Mouse (Mus musculus) heart, embryonic 10.5 days (tissue): Measurements from ENCODE around the gene Prcd. TPM values are rescaled to one million over a fixed set of nuclear protein-coding genes. Genes with fewer than 3 reads are reported as not detected.
"Not testable (repeated sequence)": the region's sequence is repeated elsewhere in the genome, so short reads cannot be mapped to it uniquely, and the experiment has no call there.

ENCODE experiments used
- DNase-seq: peaks from one replicate; pipeline ENCODE4 v3.0.0-alpha.2; 2017; ENCODE audit warnings: low spot score
- H3K27ac ChIP-seq: fragments of 300-500 bp; sonication (generic); 2 replicates; pipeline ENCODE4 v1.5.1; 2016; ENCODE audit warnings: mild to moderate bottlenecking
- H3K27me3 ChIP-seq: fragments of 300-500 bp; sonication (generic); 2 replicates; pipeline ENCODE4 v1.6.1; 2016; ENCODE audit warnings: mild to moderate bottlenecking; ENCODE audit not compliant: poor library complexity, insufficient read depth, severe bottlenecking
- H3K36me3 ChIP-seq: fragments of 300-500 bp; sonication (generic); 2 replicates; pipeline ENCODE4 v1.6.1; 2016; ENCODE audit warnings: mild to moderate bottlenecking, moderate library complexity
- H3K4me1 ChIP-seq: fragments of 300-500 bp; sonication (generic); 2 replicates; pipeline ENCODE4 v1.6.1; 2016; ENCODE audit warnings: mild to moderate bottlenecking
- H3K4me3 ChIP-seq: fragments of 300-500 bp; sonication (generic); 2 replicates; pipeline ENCODE4 v1.5.1; 2016; ENCODE audit warnings: mild to moderate bottlenecking, moderate library complexity
- H3K9me3 ChIP-seq: fragments of 300-500 bp; sonication (generic); 2 replicates; pipeline ENCODE4 v1.6.1; 2016; ENCODE audit warnings: mild to moderate bottlenecking, moderate library complexity
- WGBS: fragments of 180-500 bp; shearing (Covaris S2); methylation state at CpG from one replicate; pipeline ENCODE4 v1.1.7; 2016; 5-methylcytosine and 5-hydroxymethylcytosine counted together
- polyA plus RNA-seq: library from polyadenylated mRNA; unstranded; fragments of >200 nt; fragmentation: Nextera tagmentation; extraction: Ambion mirVana; gene quantifications from 2 replicates; pipeline ENCODE4 v1.2.1, GENCODE M21; 2016

Prcd gene
- polyA plus RNA-seq, result 0.60 and 0.78 TPM in 2 replicates

DNA sequence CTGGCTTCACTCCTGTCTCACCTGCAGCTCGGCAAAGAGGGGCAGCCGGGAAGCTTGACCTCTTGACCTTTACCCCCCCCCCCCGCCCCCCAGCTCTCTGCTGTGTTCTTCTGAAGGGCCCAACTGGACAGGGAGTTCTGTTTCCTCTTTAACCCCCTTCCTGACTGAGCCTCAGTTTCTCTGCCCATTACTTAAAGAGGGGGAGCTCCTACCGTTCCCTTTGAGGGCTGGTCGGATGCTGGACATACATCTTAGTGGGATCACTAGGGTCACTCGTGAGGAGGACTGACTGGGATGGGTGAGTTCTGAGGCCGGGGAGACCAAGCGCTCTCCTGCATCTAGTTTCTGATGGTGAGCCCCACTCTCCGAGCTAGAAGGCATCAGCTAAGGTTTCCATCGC, at the start of gene Prcd:
Gene Prcd, plus strand, starts transcription at position 301 of the 400 bp plus-strand sequence.
- H3K36me3 ChIP-seq, result no peaks in the 10 kb centered on the region
- WGBS, result 4% methylated on average over 10 of the region's 10 CpGs
- H3K4me3 ChIP-seq, result peak within 1 kb of the TSS; percentile 66
- H3K4me1 ChIP-seq, result peaks cover 66% of the 10 kb centered on the region
- H3K9me3 ChIP-seq, result no peaks in the 10 kb centered on the region
- peak within 1 kb of the TSS; percentile 10 for H3K27ac ChIP-seq
- no peak for DNase-seq
- peaks cover 68% of the 10 kb centered on the region for H3K27me3 ChIP-seq

DNA sequence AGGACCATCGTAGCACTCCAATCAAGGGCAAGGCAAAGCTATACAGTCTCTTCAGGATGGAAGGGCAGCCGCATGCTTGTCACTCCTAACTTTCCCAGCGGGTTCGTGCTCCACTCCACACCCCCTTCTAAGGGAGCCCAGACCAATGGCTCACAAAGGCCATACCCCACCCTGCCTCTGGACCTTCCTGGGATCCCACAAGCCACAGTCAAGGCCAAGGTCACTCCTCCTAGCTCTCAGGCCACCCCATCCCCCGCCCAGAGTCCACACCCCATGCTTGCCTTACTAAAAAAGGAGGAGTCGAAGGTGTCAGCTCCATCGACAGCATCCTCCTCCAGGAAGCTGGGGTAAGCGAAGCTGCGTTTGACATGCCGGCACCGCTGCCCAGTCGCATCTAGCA, 49.2 kb upstream of the Prcd start:
- WGBS, result 82% methylated on average over 12 of the region's 12 CpGs
- H3K36me3 ChIP-seq, result peaks cover 89% of the 10 kb centered on the region
- H3K27me3 ChIP-seq, result peaks cover 17% of the 10 kb centered on the region
- no peaks in the 10 kb centered on the region for H3K9me3 ChIP-seq
- peak overlapping the region; percentile 48; the same call in 1 of the 2 replicates for H3K27ac ChIP-seq
- DNase-seq, result no peak
- no peak overlapping the region for H3K4me3 ChIP-seq
- H3K4me1 ChIP-seq, result peaks cover 25% of the 10 kb centered on the region

DNA sequence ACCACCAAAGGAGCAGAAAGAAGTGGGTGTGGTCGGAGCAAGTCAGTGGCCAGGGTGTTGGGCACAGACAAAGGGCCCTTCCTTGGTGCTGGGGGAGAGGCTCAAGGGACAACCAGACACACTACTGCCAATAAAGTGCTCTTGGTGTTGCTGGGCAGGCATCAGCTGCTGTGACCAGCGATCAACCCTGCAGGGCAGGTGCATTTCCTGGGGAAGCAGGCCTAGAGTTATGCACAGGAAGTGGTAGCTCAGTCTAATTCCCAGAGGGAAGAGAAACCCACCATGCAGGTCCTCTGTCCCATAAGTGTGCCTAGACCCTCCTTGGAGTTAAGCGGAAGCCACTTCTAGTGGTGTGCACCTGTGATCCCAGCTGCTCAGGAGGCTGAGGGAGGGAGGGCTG, 45.6 kb upstream of the Prcd start:
- Histone ChIP-seq H3K4me3 (no peak overlapping the region), H3K9me3 (no peaks in the 10 kb centered on the region), H3K27me3 (peaks cover 6% of the 10 kb centered on the region; the same call in 1 of the 2 replicates), H3K36me3 (peaks cover 57% of the 10 kb centered on the region), H3K4me1 (peaks cover 36% of the 10 kb centered on the region), H3K27ac (no peak overlapping the region)
- DNase-seq, result no peak
- WGBS, result 93% methylated on average over 3 of the region's 3 CpGs

- peaks cover 34% of the 10 kb centered on the region for H3K36me3 ChIP-seq
- DNase-seq, result no peak
Measured at GRCm38 (mm10) chr11:116609965-116610630, 43.2 kb upstream of the Prcd start.

GRCm38 (mm10) chr11:116611168-116611567, 42.2 kb upstream of the Prcd start:
- WGBS, result 86% methylated on average over 8 of the region's 9 CpGs
- not testable (repeated sequence) for H3K9me3 ChIP-seq, H3K27me3 ChIP-seq, DNase-seq, H3K27ac ChIP-seq, H3K4me3 ChIP-seq
- H3K36me3 ChIP-seq, result peaks cover 24% of the 10 kb centered on the region
- peaks cover 49% of the 10 kb centered on the region for H3K4me1 ChIP-seq

More at GRCm38 (mm10) chr11:116609965-116610630, 43.2 kb upstream of the Prcd start:
- no peaks in the 10 kb centered on the region for H3K9me3 ChIP-seq
- H3K27me3 ChIP-seq, result 0 out of 2 replicates have a peak, but pooled peaks cover 3% of the 10 kb centered on the region
- no peak overlapping the region for H3K4me3 ChIP-seq
- H3K4me1 ChIP-seq, result peaks cover 38% of the 10 kb centered on the region
- H3K27ac ChIP-seq, result 0 out of 2 replicates have a peak overlapping the region, but pooled peaks have one; percentile 30
- 79% methylated on average over 15 of the region's 15 CpGs for WGBS

GRCm38 (mm10) chr11:116611883-116612282, 41.5 kb upstream of the Prcd start:
- Histone ChIP-seq H3K9me3 (no peaks in the 10 kb centered on the region), H3K4me3 (no peak overlapping the region), H3K36me3 (peaks cover 17% of the 10 kb centered on the region), H3K4me1 (peaks cover 56% of the 10 kb centered on the region), H3K27ac (no peak overlapping the region), H3K27me3 (no peaks in the 10 kb centered on the region)
- DNase-seq, result no peak
- 88% methylated on average over 9 of the region's 9 CpGs for WGBS

GRCm38 (mm10) chr11:116612554-116612953, 40.8 kb upstream of the Prcd start:
- WGBS, result 87% methylated on average over 1 of the region's 1 CpGs
- peaks cover 60% of the 10 kb centered on the region for H3K4me1 ChIP-seq
- H3K27me3 ChIP-seq, result no peaks in the 10 kb centered on the region
- no peak overlapping the region for H3K4me3 ChIP-seq
- peaks cover 12% of the 10 kb centered on the region; the same call in 1 of the 2 replicates for H3K36me3 ChIP-seq
- DNase-seq, result no peak
- no peaks in the 10 kb centered on the region for H3K9me3 ChIP-seq
- H3K27ac ChIP-seq, result peak overlapping the region; percentile 12; the same call in 1 of the 2 replicates

DNA sequence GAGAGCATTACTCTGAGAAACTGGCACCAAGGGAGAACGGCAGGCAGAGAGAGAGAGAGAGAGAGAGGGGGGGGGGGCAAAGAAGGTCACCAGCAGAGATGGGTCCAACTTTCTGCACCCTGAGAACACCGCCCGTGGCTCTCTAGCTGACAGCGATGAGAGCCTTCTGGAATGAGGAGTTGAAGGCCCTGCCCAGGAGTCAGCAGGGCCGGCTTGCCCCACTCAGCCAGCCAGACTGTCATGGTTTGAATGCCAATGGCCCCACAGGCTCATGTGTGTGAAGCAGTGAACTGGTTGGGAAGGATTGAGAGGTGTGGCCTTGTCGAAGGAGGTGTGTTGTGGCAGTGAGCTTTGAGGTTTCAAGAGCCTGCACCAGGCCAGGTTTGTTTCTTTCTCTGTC, 40.1 kb upstream of the Prcd start:
- H3K27me3 ChIP-seq, result no peaks in the 10 kb centered on the region
- H3K4me1 ChIP-seq, result peaks cover 66% of the 10 kb centered on the region
- H3K9me3 ChIP-seq, result no peaks in the 10 kb centered on the region
- 0 out of 2 replicates have a peak, but pooled peaks cover 5% of the 10 kb centered on the region for H3K36me3 ChIP-seq
- no peak for DNase-seq
- no peak overlapping the region for H3K4me3 ChIP-seq
- peak overlapping the region; percentile 36; the same call in 1 of the 2 replicates for H3K27ac ChIP-seq
- 85% methylated on average over 6 of the region's 6 CpGs for WGBS

DNA sequence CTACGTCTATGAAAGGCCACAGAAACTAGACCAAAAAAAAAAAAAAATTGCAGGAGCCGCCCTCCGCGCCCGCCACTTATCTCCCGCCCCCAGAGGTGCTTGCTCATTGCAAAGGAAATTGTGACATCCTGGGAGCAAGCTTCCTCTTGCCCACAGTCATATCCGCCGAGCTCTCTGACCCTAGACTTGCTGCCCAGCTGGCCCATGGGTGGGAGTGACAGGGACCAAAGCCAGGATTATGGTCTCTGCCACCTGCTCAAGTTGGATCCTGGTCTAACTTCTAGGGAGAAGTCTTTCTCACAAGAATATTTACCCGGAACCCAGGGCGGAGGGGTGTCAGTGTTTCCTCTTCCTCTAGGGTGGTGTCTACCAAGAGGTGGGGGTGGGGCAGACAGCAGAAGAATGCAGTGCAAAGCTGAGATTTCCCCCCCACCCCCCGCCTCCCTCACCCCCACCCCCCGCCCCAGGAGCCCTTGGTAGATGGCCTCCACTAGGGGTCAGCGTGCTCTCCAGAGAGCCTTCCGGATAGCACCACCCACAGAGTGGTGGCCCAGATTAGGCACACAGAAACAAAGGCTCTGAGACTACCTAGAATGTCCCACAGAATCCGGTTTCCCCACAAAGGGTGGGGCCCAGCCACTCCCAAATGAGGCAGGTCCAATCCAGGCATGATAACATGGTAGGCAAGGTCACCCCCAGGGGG, 37.4 kb upstream of the Prcd start:
- no peaks in the 10 kb centered on the region for H3K36me3 ChIP-seq
- DNase-seq, result peak; percentile 90
- peak overlapping the region; percentile 67 for H3K27ac ChIP-seq
- peaks cover 74% of the 10 kb centered on the region for H3K4me1 ChIP-seq
- H3K9me3 ChIP-seq, result no peaks in the 10 kb centered on the region
- no peaks in the 10 kb centered on the region for H3K27me3 ChIP-seq
- WGBS, result 32% methylated on average over 15 of the region's 15 CpGs
- peak overlapping the region; percentile 33; the same call in 1 of the 2 replicates for H3K4me3 ChIP-seq

DNA sequence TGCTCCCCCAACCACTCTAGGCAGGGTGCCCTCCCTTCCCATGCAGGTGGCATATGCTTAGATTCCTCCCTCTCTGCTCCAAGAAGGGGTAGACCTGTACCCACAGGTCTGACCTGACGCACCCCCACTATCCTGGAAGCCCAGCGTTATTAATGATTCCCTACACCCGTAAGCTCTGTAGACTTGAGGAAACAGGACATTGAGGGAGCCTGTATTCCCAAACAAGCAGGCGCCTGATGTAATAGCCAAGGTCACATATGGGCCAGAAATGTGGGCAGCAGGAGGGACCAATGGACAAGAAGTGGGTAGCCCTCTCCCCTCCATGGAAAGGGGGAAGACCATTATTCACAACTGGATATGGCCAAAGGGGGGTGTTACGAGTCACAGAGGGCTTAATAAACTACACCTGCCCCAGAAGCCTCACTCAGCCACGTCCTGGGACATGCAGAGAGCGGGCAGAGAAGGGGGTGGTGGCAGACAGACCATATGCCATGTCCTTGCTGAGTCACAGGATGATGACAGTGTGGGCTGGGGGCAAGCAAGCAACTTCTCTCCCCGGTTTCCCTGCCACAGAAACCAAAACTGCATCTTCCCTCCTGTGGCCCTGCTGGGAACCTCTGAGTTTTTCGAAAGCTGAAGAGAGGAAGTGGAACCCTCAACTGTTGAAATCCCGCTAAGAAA, 36.8 kb upstream of the Prcd start:
- Histone ChIP-seq H3K4me3 (no peak overlapping the region), H3K27ac (peak overlapping the region; percentile 67), H3K36me3 (no peaks in the 10 kb centered on the region), H3K4me1 (peaks cover 81% of the 10 kb centered on the region), H3K27me3 (no peaks in the 10 kb centered on the region), H3K9me3 (no peaks in the 10 kb centered on the region)
- no peak for DNase-seq
- WGBS, result 75% methylated on average over 10 of the region's 10 CpGs

DNA sequence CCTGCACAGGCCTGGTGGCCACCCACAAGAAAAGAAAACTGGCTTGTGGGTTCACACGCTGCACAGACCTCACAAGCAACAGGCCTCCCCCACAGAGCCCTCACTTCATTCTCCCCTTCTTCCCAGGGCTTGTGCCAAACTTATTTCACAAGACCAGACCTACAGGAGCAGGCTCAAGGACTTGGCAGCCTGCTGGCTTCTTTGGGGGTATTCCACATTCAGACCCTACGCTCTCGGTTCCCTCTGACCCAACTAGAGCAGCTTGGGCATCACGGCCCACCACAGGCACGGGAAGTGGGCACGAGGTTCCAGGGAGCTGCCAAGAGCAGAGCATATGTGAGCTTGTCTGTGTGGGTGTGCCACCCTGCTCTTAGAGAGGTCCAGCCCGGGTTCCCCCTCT, 35.7 kb upstream of the Prcd start:
- H3K36me3 ChIP-seq, result no peaks in the 10 kb centered on the region
- no peak overlapping the region for H3K4me3 ChIP-seq
- no peak for DNase-seq
- H3K27ac ChIP-seq, result peak overlapping the region; percentile 62; the same call in 1 of the 2 replicates
- WGBS, result 85% methylated on average over 7 of the region's 7 CpGs
- H3K27me3 ChIP-seq, result no peaks in the 10 kb centered on the region
- H3K9me3 ChIP-seq, result no peaks in the 10 kb centered on the region
- H3K4me1 ChIP-seq, result peaks cover 92% of the 10 kb centered on the region

DNA sequence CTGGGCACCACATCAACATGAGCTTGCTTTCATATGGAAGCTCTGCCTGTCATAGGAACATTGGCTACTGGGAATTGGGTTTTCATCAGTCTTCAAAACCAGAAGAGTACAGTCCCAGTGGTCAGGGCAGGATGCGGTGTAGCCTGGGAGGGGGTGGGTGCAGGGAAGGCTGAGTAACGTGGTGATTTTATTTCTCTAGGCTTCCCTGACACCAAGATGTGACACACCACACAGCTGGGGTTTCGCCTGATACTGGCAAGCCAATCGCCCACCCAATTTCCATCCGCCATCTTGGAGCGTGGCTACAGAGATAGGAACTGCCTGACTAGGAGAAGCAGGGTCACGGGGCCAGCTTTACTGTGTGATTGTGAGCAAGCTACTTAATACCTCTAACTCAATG, 34.7 kb upstream of the Prcd start:
- Histone ChIP-seq H3K27ac (0 out of 2 replicates have a peak overlapping the region, but pooled peaks have one; percentile 48), H3K27me3 (no peaks in the 10 kb centered on the region), H3K9me3 (no peaks in the 10 kb centered on the region), H3K4me3 (no peak overlapping the region), H3K36me3 (no peaks in the 10 kb centered on the region), H3K4me1 (peaks cover 94% of the 10 kb centered on the region)
- 90% methylated on average over 7 of the region's 7 CpGs for WGBS
- DNase-seq, result no peak
